Mouse (Mus musculus) heart, embryonic 16.5 days (tissue): ENCODE data around the gene Gm4744. TPM values are rescaled to one million over a fixed set of nuclear protein-coding genes. Genes with fewer than 3 reads are reported as not detected.
"Not testable (repeated sequence)": the region's sequence is repeated elsewhere in the genome, so short reads cannot be mapped to it uniquely, and the experiment has no call there.

Experiments
- ATAC-seq: fragments of 200-750 bp; cut with Nextera tagmentation; replicated peaks from 2 replicates; pipeline ENCODE4 v1.8.0; 2017; ENCODE audit warnings: moderate number of reproducible peaks; ENCODE audit not compliant: insufficient read depth, low FRiP score; ENCODE audit errors: extremely low read depth
- H3K27ac ChIP-seq: fragments of 300-500 bp; sonication (generic); 2 replicates; pipeline ENCODE4 v1.5.1; 2014; ENCODE audit warnings: mild to moderate bottlenecking, low read length, control low read depth, moderate library complexity
- H3K27me3 ChIP-seq: fragments of 300-500 bp; sonication (generic); 2 replicates; pipeline ENCODE4 v1.6.1; 2014; ENCODE audit warnings: low read length, mixed read lengths; ENCODE audit not compliant: control insufficient read depth, insufficient read depth
- H3K36me3 ChIP-seq: fragments of 300-500 bp; sonication (generic); 2 replicates; pipeline ENCODE4 v1.6.1; 2014; ENCODE audit not compliant: control insufficient read depth, insufficient read depth
- H3K4me1 ChIP-seq: fragments of 300-500 bp; sonication (generic); 2 replicates; pipeline ENCODE4 v1.6.1; 2014; ENCODE audit warnings: low read length, mixed read lengths; ENCODE audit not compliant: control insufficient read depth, insufficient read depth
- H3K4me2 ChIP-seq: fragments of 300-500 bp; sonication (generic); 2 replicates; pipeline ENCODE4 v1.6.1; 2014; ENCODE audit warnings: low read depth, mild to moderate bottlenecking, control low read depth, low read length
- H3K4me3 ChIP-seq: fragments of 300-500 bp; sonication (generic); 2 replicates; pipeline ENCODE4 v1.5.1; 2014; ENCODE audit warnings: mild to moderate bottlenecking, control low read depth, low read length
- H3K9ac ChIP-seq: fragments of 300-500 bp; sonication (generic); 2 replicates; pipeline ENCODE4 v1.6.1; 2014; ENCODE audit warnings: low read length, control low read depth
- H3K9me3 ChIP-seq: fragments of 300-500 bp; sonication (generic); replicated peaks from 2 replicates; pipeline ENCODE4 v1.6.1; 2016; ENCODE audit warnings: low read length; ENCODE audit not compliant: control insufficient read depth
- WGBS: fragments of 180-500 bp; shearing (Covaris S2); extraction: QIAGEN DNeasy Blood & Tissue Kit; methylation state at CpG from one replicate; pipeline ENCODE4 v1.1.7; 2014; 5-methylcytosine and 5-hydroxymethylcytosine counted together
- polyA plus RNA-seq: library from polyadenylated mRNA; unstranded; fragments of >200 nt; fragmentation: Nextera tagmentation; extraction: Ambion mirVana; gene quantifications from 2 replicates; pipeline ENCODE4 v1.2.1, GENCODE M21; 2015

Gm4744 gene
- not detected in 2 replicates for polyA plus RNA-seq

DNA sequence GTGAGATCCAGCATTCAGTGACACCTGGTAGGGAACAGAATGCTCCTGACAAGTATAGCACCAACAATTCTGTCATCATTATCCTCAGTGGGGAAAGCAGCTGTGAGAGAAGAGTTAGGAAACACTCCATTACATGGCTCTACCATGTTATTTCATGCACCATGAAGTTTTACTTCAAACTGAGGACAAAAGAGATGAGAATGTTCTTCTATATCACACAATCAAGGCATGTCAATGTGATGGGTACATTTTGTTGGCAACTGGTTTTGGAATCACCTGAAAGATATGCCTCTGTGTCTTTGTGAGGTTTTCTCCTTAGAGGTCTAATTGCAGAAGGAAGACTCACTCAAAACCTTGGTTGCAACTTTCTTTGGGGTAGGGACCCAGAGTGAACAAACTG, at the start of gene Gm4744:
Gm4744 (minus strand) TSS at position 101 of the 400 bp plus-strand sequence.
- H3K4me3 ChIP-seq = no peak within 1 kb of the TSS
- H3K27ac ChIP-seq = no peak within 1 kb of the TSS
- H3K27me3 ChIP-seq = no peaks in the 10 kb centered on the region
- no peaks in the 10 kb centered on the region for H3K36me3 ChIP-seq
- H3K9ac ChIP-seq = no peak within 1 kb of the TSS
- no peak for ATAC-seq
- no peaks in the 10 kb centered on the region for H3K4me1 ChIP-seq
- no peak within 1 kb of the TSS for H3K4me2 ChIP-seq
- H3K9me3 ChIP-seq = no peaks in the 10 kb centered on the region

DNA sequence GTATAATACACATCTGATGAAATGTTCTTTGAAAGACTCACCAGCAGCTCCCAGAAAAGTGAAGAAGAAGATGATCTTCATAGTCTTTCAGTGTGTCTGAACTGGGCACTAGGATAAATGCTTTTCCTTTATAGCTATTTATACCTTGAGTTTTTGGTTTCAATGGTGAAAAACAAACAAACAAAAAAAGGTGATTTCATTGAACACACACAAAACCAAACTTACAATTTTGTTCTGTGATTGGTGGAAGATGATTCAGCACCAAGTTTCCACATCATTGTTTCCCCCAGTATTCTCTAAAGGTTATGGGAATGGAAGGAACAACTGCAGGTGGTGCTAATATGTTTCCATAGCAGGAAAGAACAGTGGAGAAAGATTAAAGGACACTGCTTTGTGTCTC, 47.7 kb upstream of the Gm4744 start, which contains the start of gene Gm2663:
Gm2663 (minus strand) TSS at position 101 of the 400 bp plus-strand sequence.
- ATAC-seq = not testable (repeated sequence)

DNA sequence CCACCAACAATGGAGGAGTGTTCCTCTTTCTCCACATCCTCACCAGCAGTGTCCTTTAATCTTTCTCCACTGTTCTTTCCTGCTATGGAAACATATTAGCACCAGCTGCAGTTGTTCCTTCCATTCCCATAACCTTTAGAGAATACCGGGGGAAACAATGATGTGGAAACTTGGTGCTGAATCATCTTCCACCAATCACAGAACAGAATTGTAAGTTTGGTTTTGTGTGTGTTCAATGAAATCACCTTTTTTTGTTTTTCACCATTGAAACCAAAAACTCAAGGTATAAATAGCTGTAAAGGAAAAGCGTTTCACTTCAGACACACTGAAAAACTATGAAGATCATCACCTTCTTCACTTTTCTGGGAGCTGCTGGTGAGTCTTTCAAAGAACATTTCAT, 12.8 kb upstream of the Gm4744 start, which contains the start of gene 1810009J06Rik:
1810009J06Rik (plus strand) TSS at position 301 of the 400 bp plus-strand sequence.
- not testable (repeated sequence) for H3K9ac ChIP-seq, ATAC-seq, H3K36me3 ChIP-seq, H3K27me3 ChIP-seq, H3K9me3 ChIP-seq, H3K4me1 ChIP-seq, H3K4me2 ChIP-seq, H3K27ac ChIP-seq, H3K4me3 ChIP-seq
- WGBS = 75% methylated on average over 2 of the region's 2 CpGs

More for the DNA sequence above, 47.7 kb upstream of the Gm4744 start, which contains the start of gene Gm2663:
- not testable (repeated sequence) for H3K4me1 ChIP-seq, H3K4me3 ChIP-seq, H3K27ac ChIP-seq, H3K9me3 ChIP-seq, H3K4me2 ChIP-seq, H3K9ac ChIP-seq, H3K36me3 ChIP-seq, H3K27me3 ChIP-seq

DNA sequence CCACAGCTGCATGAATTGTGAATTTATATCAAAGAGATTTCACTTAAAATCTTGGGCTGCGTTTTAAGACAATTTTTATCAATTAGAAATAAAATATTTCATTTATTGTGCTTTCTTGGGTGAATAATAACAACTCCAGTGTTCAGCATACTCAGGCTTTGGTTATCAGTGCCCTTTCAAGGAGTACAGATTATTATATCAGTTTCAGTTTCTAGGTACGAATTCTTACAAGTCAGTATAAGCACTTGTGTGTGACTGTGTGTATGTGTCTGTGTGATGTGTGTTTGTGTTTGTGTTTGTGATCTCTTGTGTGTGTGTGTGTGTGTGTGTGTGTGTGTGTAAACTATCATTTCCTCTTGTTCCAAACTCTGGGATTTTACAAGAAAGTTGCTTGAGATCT, 2.0 kb upstream of the Gm4744 start:
- no peaks in the 10 kb centered on the region for H3K4me1 ChIP-seq
- H3K4me3 ChIP-seq = no peak overlapping the region
- WGBS = 43% methylated on average over 2 of the region's 2 CpGs
- H3K27ac ChIP-seq = no peak overlapping the region
- H3K9ac ChIP-seq = no peak overlapping the region
- no peak overlapping the region for H3K4me2 ChIP-seq
- no peaks in the 10 kb centered on the region for H3K9me3 ChIP-seq
- H3K27me3 ChIP-seq = no peaks in the 10 kb centered on the region
- no peaks in the 10 kb centered on the region for H3K36me3 ChIP-seq
- no peak for ATAC-seq

DNA sequence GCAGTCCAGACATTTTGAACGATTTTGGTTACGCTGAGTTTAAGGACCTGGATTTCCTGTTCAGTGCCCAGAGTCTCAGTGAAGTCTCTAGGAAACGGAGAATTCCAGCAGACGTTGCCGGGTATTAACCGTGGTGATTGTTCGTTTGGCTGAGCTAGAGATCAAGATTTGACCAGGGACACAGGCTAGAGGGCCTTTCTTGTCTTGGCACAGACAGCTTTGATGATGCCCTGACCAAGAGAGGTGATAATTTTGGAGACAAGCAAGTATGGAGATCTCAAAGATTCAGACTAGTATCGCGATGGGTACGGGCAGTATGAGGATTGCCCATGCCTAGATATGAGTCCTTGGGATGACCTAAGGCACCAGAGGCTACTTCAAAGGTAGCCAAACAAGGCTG, 11.2 kb downstream of the Gm4744 start, which contains the start of gene 1700074P13Rik:
1700074P13Rik (minus strand) TSS at position 101 of the 400 bp plus-strand sequence.
- H3K4me3 ChIP-seq = no peak within 1 kb of the TSS
- no peaks in the 10 kb centered on the region for H3K36me3 ChIP-seq
- ATAC-seq = no peak
- WGBS = 86% methylated on average over 10 of the region's 10 CpGs
- no peaks in the 10 kb centered on the region for H3K4me1 ChIP-seq
- H3K4me2 ChIP-seq = no peak within 1 kb of the TSS
- no peak within 1 kb of the TSS for H3K9ac ChIP-seq
- no peaks in the 10 kb centered on the region for H3K27me3 ChIP-seq
- no peaks in the 10 kb centered on the region for H3K9me3 ChIP-seq
- H3K27ac ChIP-seq = no peak within 1 kb of the TSS

DNA sequence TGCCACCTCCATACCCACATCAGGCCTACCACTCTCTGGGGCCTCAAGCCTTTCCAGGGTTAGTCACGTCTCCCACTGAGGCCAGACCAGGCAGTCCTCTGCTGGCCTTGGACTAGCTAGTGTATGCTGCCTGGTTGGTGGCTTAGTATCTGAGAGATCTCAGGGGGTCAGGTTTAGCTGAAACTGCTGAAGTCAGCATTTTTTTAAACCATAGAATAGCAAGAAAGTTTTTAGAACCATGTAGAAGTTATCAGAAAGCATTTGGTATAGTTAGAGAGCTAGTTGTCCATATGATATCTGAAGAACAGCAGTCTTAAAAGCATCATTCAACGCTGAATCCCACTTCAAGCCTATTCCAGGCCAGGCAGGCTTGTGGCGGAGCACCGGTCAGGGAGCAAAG, 31.7 kb downstream of the Gm4744 start:
- H3K4me2 ChIP-seq = no peak overlapping the region
- no peak for ATAC-seq
- H3K4me3 ChIP-seq = no peak overlapping the region
- no peaks in the 10 kb centered on the region; the same call in 1 of the 2 replicates for H3K9me3 ChIP-seq
- no peaks in the 10 kb centered on the region for H3K4me1 ChIP-seq
- H3K36me3 ChIP-seq = no peaks in the 10 kb centered on the region
- no peaks in the 10 kb centered on the region for H3K27me3 ChIP-seq
- WGBS = 74% methylated on average over 4 of the region's 4 CpGs
- H3K9ac ChIP-seq = no peak overlapping the region
- no peak overlapping the region for H3K27ac ChIP-seq

DNA sequence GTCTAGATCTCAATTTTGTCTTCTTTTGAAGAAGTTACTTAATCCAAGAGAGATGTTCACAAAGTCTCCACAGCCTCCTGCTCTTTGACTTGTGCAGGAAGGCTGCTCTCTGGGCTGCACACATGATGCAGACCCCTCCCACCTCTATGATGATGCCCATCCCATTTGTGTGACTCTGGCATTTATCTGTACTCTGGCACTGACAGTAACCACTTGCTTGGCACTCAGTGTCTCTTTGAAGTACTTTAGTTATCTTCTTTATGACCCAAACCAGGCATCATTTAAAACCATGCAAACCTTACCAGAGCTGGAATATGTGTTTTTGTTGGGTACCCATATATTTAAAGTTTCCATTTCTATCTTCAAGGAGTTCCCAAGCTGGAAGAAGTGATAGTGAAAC, 51.4 kb downstream of the Gm4744 start, which contains the start of gene Prss58:
Prss58 (minus strand) TSS at position 101 of the 400 bp plus-strand sequence.
- H3K4me3 ChIP-seq = no peak within 1 kb of the TSS

More for the DNA sequence above, 51.4 kb downstream of the Gm4744 start, which contains the start of gene Prss58:
- no peaks in the 10 kb centered on the region for H3K9me3 ChIP-seq
- no peak within 1 kb of the TSS for H3K4me2 ChIP-seq
- no peak for ATAC-seq
- H3K27me3 ChIP-seq = no peaks in the 10 kb centered on the region
- H3K4me1 ChIP-seq = no peaks in the 10 kb centered on the region
- H3K27ac ChIP-seq = no peak within 1 kb of the TSS
- H3K9ac ChIP-seq = no peak within 1 kb of the TSS
- H3K36me3 ChIP-seq = no peaks in the 10 kb centered on the region

Other genes with a start within 250 kb of the Gm4744 start
- gene Moxd2, start 64.4 kb downstream of the Gm4744 start, polyA plus RNA-seq = not detected in 2 replicates
- gene Prss58, start 51.5 kb downstream of the Gm4744 start, polyA plus RNA-seq = not detected in 2 replicates
- not detected in 2 replicates for gene 1700074P13Rik, start 11.3 kb downstream of the Gm4744 start, polyA plus RNA-seq
- 0.17 TPM in 1 of 2 replicates, not detected in the other for gene 1810009J06Rik, start 12.9 kb upstream of the Gm4744 start, polyA plus RNA-seq
- gene Gm2663, start 47.6 kb upstream of the Gm4744 start, polyA plus RNA-seq = not detected in 2 replicates
- not detected in 2 replicates for gene 2210010C04Rik, start 83.6 kb upstream of the Gm4744 start, polyA plus RNA-seq